Mouse (Mus musculus): Measurements from ENCODE around the gene Shf.

DNA sequence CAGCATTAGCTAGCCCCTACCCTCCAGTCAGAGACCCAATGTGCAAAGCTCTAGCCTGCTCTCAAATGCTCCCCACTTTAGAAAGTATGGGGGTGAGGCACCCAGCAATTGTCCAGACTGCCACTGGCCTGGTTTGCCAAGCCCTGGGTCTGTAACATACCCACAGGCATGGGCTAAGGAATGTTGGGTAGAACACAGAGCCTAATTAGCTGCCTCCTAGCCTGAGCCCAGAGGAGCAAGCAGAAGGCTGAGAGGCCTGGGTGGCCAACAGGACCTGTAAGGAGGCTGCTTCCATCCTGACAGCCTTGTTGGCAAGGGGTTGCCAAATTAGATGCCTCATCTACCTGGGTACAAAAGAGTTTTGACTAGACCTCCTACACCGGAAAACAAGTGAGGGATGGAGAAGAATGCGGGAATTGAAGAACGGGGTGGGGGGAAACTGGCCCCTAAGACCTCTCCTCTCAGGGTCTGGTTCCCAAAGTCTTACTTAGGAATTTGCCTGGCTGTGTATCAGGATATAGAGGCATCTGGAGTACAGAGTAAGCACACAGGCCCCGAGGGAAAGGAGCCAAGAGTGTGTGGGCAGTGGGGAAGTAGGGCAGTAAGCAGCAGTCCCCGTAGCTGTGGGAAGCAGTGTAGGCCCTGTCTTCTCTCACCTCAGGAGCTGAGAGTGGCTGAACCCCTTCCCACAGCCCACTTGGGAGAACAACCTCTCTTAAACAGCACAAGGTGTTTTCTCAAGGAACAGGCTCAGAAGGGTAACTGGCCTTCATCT, 17.6 kb downstream of the Shf start:
- TF ChIP-seq CTCF (IDR thresholded peaks at IDR 0.05; ENCODE audit: borderline replicate concordance, insufficient read depth, low read length) (no peak), POLR2A (IDR thresholded peaks at IDR 0.05; ENCODE audit: low read depth, low read length) (no peak)

Measured in embryonic fibroblast, embryonic 13.5 days (primary cell).